Mouse (Mus musculus) intestine, embryonic 16.5 days (tissue): ENCODE data around the gene Otud7b. TPM values are rescaled to one million over a fixed set of nuclear protein-coding genes. Genes with fewer than 3 reads are reported as not detected.

Experiments used
- ATAC-seq: fragments of 200-750 bp; cut with Nextera tagmentation; 2 replicates; pipeline ENCODE4 v1.8.0; 2017; ENCODE audit warnings: moderate TSS enrichment, moderate library complexity
- H3K27ac ChIP-seq: fragments of 300-500 bp; sonication (generic); 2 replicates; pipeline ENCODE4 v1.5.1; 2014; ENCODE audit warnings: mild to moderate bottlenecking, low read length
- H3K27me3 ChIP-seq: fragments of 300-500 bp; sonication (generic); replicated peaks from 2 replicates; pipeline ENCODE4 v1.6.1; 2014; ENCODE audit warnings: low read length, control low read depth, mixed read lengths; ENCODE audit not compliant: control insufficient read depth, insufficient read depth
- H3K36me3 ChIP-seq: fragments of 300-500 bp; sonication (generic); 2 replicates; pipeline ENCODE4 v1.6.1; 2014; ENCODE audit warnings: low read length, control low read depth; ENCODE audit not compliant: control insufficient read depth, insufficient read depth
- H3K4me1 ChIP-seq: fragments of 300-500 bp; sonication (generic); 2 replicates; pipeline ENCODE4 v1.6.1; 2014; ENCODE audit warnings: low read length, control low read depth, mixed read lengths; ENCODE audit not compliant: control insufficient read depth, insufficient read depth
- H3K4me2 ChIP-seq: fragments of 300-500 bp; sonication (generic); 2 replicates; pipeline ENCODE4 v1.6.1; 2014; ENCODE audit warnings: low read depth, low read length, control low read depth
- H3K4me3 ChIP-seq: fragments of 300-500 bp; sonication (generic); 2 replicates; pipeline ENCODE4 v1.5.1; 2014; ENCODE audit warnings: mild to moderate bottlenecking, low read length
- H3K9ac ChIP-seq: fragments of 300-500 bp; sonication (generic); 2 replicates; pipeline ENCODE4 v1.6.1; 2014; ENCODE audit warnings: low read depth, low read length
- H3K9me3 ChIP-seq: fragments of 300-500 bp; sonication (generic); 2 replicates; pipeline ENCODE4 v1.6.1; 2016; ENCODE audit warnings: low read length, control low read depth; ENCODE audit not compliant: control insufficient read depth
- WGBS: fragments of 180-500 bp; shearing (Covaris S2); extraction: QIAGEN DNeasy Blood & Tissue Kit; methylation state at CpG from one replicate; pipeline ENCODE4 v1.1.7; 2014; 5-methylcytosine and 5-hydroxymethylcytosine counted together
- polyA plus RNA-seq: library from polyadenylated mRNA; unstranded; fragments of >200 nt; fragmentation: Nextera tagmentation; extraction: Ambion mirVana; gene quantifications from 2 replicates; pipeline ENCODE4 v1.2.1, GENCODE M21; 2015

Otud7b gene
- polyA plus RNA-seq, 1 experiment from 2014 or later, result 15.5 TPM

- peak; percentile 94 for ATAC-seq
- H3K27ac ChIP-seq, result peak overlapping the region; percentile 47; the same call in 1 of the 2 replicates
- 53% methylated on average over 13 of the region's 13 CpGs for WGBS
- peaks cover 5% of the 10 kb centered on the region; the same call in 1 of the 2 replicates for H3K4me1 ChIP-seq
- no peak overlapping the region for H3K4me3 ChIP-seq
- H3K9me3 ChIP-seq, result no peaks in the 10 kb centered on the region
- H3K9ac ChIP-seq, result no peak overlapping the region
- H3K36me3 ChIP-seq, result no peaks in the 10 kb centered on the region
- H3K27me3 ChIP-seq, result no peaks in the 10 kb centered on the region
- H3K4me2 ChIP-seq, result peak overlapping the region; percentile 31
These were observed 10.1 kb upstream of the Otud7b start for GRCm38 (mm10) chr3:96094203-96094602.

DNA sequence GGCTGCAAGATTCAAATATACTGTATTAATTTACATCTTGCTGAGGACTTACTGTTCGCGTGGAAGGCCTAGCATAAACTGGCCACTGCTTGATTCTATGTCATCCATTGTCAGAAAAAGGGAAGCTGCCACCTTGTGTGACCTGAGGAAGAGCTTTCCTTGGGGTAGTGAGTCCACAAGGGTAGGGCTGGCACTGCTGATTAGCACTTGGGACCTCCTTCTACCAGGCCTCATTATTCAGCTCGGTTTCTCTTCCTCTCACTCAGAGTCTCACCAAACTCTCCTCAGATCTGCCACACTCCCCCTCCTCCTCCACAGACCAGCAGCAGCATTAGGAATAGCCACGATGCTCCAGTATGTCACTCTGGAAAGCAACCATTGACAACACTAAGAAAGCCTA is 6.2 kb upstream of the Otud7b start:
- Histone ChIP-seq H3K4me3 (no peak overlapping the region), H3K36me3 (no peaks in the 10 kb centered on the region), H3K27ac (no peak overlapping the region), H3K9ac (no peak overlapping the region), H3K4me2 (no peak overlapping the region), H3K4me1 (peaks cover 10% of the 10 kb centered on the region), H3K27me3 (no peaks in the 10 kb centered on the region), H3K9me3 (no peaks in the 10 kb centered on the region)
- ATAC-seq, result no peak
- 66% methylated on average over 4 of the region's 4 CpGs for WGBS

- ATAC-seq, result peak; percentile 39
- no peaks in the 10 kb centered on the region for H3K36me3 ChIP-seq
- no peak overlapping the region for H3K4me2 ChIP-seq
- H3K27ac ChIP-seq, result peak overlapping the region; percentile 39; the same call in 1 of the 2 replicates
- WGBS, result 37% methylated on average over 7 of the region's 7 CpGs
- H3K9ac ChIP-seq, result no peak overlapping the region
- no peaks in the 10 kb centered on the region for H3K27me3 ChIP-seq
- no peak overlapping the region for H3K4me3 ChIP-seq
- H3K9me3 ChIP-seq, result no peaks in the 10 kb centered on the region
- H3K4me1 ChIP-seq, result peaks cover 10% of the 10 kb centered on the region
These were observed 5.6 kb upstream of the Otud7b start for GRCm38 (mm10) chr3:96098616-96099267.

DNA sequence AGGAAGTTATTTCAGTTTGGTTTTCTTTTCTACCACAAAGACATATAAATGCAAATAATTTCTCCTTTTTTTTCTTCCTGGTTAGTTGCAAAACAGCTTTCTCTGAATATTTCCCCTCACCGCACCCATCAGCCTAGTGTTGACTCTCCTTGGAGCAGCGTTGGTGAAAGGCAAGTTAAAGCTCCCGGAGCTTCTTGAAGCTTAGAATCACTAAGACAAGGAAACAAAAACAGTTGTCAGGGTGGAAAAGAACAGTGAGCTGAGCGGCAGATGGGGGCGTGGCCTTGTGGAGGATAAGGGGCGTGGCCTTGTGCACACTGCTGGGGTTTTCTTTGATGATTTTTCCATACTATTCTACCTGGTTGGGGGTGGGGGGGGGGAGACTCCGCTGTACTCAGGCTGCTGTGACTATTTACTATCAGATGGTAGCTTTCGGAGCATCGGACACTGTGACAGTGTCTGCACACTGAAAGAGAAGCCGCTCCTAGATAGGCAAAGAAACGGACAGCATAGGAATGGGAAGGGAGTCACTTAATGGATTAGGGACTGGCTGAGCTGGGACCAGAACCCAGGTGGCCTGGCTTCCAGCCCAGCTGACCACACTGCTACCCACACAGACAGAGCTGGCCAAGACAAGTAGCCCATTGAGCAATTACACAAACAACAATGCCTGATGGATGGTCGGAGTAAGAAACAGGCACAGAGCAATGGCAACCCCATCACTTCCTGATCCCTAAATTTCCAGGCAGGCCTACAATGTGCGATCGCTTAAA is 2.0 kb upstream of the Otud7b start:
- H3K27ac ChIP-seq, result no peak overlapping the region
- 18% methylated on average over 14 of the region's 14 CpGs for WGBS
- no peaks in the 10 kb centered on the region for H3K9me3 ChIP-seq
- peak overlapping the region; percentile 60 for H3K9ac ChIP-seq
- H3K27me3 ChIP-seq, result no peaks in the 10 kb centered on the region
- peak overlapping the region; percentile 31 for H3K4me3 ChIP-seq
- peak overlapping the region; percentile 54 for H3K4me2 ChIP-seq
- peaks cover 14% of the 10 kb centered on the region for H3K4me1 ChIP-seq
- ATAC-seq, result peak; percentile 13; the same call in 1 of the 2 replicates
- no peaks in the 10 kb centered on the region for H3K36me3 ChIP-seq

DNA sequence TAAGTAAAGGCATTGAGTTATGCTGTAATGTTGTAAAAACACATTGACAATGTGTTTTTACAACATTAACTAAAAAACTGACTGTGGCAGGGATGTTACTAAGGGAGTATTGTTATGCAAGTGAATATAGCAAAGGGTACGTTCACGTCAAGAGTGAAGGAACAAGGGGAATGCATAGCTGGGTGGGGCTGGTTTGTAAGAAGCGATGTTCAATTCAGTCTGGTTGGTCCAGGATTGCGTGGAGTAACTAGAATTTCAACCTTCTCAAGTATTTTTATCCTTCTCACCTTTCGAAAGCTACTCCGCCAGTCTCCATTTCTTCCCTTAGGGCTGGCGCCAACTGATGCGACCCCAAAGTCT is 446 bp upstream of the Otud7b start:
- H3K36me3 ChIP-seq, result no peaks in the 10 kb centered on the region
- peak overlapping the region; percentile 94 for H3K9ac ChIP-seq
- peak overlapping the region; percentile 87 for H3K4me3 ChIP-seq
- peak overlapping the region; percentile 92 for H3K27ac ChIP-seq
- peak overlapping the region; percentile 50 for H3K4me2 ChIP-seq
- peaks cover 11% of the 10 kb centered on the region for H3K4me1 ChIP-seq
- H3K9me3 ChIP-seq, result no peaks in the 10 kb centered on the region
- ATAC-seq, result no peak; the same call in 1 of the 2 replicates
- no peaks in the 10 kb centered on the region for H3K27me3 ChIP-seq
- 2% methylated on average over 8 of the region's 8 CpGs for WGBS

DNA sequence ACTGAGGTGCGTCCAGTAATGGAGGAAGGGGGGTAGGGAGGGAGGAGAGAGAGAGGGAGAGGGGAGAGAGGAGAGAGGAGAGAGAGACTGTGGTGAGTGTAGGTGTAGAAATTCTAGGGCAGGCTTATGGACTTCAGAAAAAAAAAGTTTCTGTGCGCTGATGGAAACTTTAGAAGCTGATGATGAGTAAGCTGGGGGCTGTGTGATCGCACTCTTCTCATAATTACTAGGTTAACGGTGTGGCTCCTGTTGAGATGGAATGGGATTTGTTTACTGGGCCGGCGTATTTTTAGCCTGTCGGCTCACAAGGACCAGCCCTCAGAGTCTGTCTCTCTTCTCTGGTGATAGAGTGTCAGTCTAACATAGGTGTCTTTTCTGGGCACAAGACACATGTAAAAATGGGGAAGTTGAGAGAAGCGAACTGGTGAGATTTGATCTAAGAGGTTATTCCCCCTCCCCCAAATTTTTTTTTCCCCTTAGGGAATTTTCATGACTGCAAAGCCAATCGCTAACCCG is 963 bp downstream of the Otud7b start:
- Histone ChIP-seq H3K9ac (peak overlapping the region; percentile 94), H3K4me1 (peaks cover 9% of the 10 kb centered on the region), H3K27me3 (no peaks in the 10 kb centered on the region), H3K9me3 (no peaks in the 10 kb centered on the region), H3K4me2 (peak overlapping the region; percentile 87), H3K36me3 (no peaks in the 10 kb centered on the region), H3K27ac (peak overlapping the region; percentile 92), H3K4me3 (peak overlapping the region; percentile 87)
- WGBS, result 10% methylated on average over 10 of the region's 10 CpGs
- peak; percentile 33; the same call in 1 of the 2 replicates for ATAC-seq

- no peak overlapping the region for H3K4me2 ChIP-seq
- no peak overlapping the region for H3K27ac ChIP-seq
- no peaks in the 10 kb centered on the region for H3K36me3 ChIP-seq
- no peaks in the 10 kb centered on the region for H3K9me3 ChIP-seq
- H3K27me3 ChIP-seq, result no peaks in the 10 kb centered on the region
- no peak overlapping the region for H3K4me3 ChIP-seq
- H3K9ac ChIP-seq, result no peak overlapping the region
- 78% methylated on average over 4 of the region's 4 CpGs for whole genome bisulfite sequencing
- no peak for ATAC-seq
- H3K4me1 ChIP-seq, result peaks cover 9% of the 10 kb centered on the region
These were observed 1.8 kb downstream of the Otud7b start for GRCm38 (mm10) chr3:96106151-96106550.

DNA sequence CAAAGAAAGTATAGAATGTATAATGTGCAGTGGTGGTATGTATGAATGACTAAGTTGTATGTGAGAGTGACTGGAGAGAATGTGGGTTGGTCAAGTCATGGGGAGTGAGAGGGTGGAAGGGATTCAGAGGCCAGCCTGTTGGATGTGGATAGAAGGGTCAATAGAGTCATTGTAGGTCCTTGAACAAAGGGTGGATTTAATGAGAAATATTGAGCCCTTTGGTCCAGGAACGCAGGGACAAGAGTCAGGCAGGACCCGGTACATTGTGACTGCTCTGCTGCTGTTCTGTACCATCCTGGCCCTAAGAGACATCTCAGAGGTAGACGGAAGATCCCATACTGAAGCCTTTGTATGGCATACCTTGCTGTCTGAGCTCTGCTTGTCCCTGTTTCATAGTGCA is 4.0 kb downstream of the Otud7b start:
- Histone ChIP-seq H3K4me3 (no peak overlapping the region), H3K36me3 (no peaks in the 10 kb centered on the region), H3K9ac (no peak overlapping the region), H3K27ac (no peak overlapping the region), H3K4me2 (no peak overlapping the region), H3K27me3 (no peaks in the 10 kb centered on the region), H3K4me1 (peaks cover 6% of the 10 kb centered on the region; the same call in 1 of the 2 replicates), H3K9me3 (no peaks in the 10 kb centered on the region)
- ATAC-seq, result no peak
- WGBS, result 84% methylated on average over 3 of the region's 3 CpGs

DNA sequence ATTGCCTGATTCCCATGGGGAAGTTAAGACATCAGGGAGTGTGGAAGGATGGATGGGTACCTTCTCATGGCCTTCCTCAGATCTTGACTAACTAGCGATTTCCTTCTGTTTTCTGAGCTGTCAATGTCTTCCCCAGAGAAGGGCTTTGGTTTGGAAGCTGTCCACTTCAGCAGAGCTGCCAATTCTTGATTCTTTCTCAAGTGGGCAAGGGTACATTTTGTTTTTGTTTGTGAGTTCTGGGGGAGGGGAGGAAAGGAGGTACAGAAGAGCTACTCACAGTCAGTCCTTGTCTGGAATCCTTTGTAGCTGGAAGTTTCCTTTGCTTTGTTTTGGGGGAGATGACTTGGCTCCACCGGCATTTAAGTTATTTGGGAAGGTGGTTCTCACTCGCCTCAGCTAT is 8.9 kb downstream of the Otud7b start:
- Histone ChIP-seq H3K36me3 (no peaks in the 10 kb centered on the region), H3K4me1 (0 out of 2 replicates have a peak, but pooled peaks cover 2% of the 10 kb centered on the region), H3K4me3 (no peak overlapping the region), H3K9me3 (no peaks in the 10 kb centered on the region), H3K27me3 (no peaks in the 10 kb centered on the region), H3K9ac (no peak overlapping the region), H3K27ac (no peak overlapping the region), H3K4me2 (no peak overlapping the region)
- WGBS, result 46% methylated on average over 3 of the region's 3 CpGs
- ATAC-seq, result no peak
